Mouse (Mus musculus) erythroblast, embryonic 14.5 days (primary cell): Measurements from ENCODE around the gene Pla1a.

Source experiments
- GATA1 ChIP-seq: IDR thresholded peaks from 2 replicates; pipeline ENCODE4 v1.6.1; 2012; ENCODE audit warnings: low read length, inconsistent platforms, mixed read lengths
- TAL1 ChIP-seq: IDR thresholded peaks from 3 replicates; pipeline ENCODE4 v1.6.1; 2012; ENCODE audit warnings: low read length, inconsistent platforms, mixed read lengths

DNA sequence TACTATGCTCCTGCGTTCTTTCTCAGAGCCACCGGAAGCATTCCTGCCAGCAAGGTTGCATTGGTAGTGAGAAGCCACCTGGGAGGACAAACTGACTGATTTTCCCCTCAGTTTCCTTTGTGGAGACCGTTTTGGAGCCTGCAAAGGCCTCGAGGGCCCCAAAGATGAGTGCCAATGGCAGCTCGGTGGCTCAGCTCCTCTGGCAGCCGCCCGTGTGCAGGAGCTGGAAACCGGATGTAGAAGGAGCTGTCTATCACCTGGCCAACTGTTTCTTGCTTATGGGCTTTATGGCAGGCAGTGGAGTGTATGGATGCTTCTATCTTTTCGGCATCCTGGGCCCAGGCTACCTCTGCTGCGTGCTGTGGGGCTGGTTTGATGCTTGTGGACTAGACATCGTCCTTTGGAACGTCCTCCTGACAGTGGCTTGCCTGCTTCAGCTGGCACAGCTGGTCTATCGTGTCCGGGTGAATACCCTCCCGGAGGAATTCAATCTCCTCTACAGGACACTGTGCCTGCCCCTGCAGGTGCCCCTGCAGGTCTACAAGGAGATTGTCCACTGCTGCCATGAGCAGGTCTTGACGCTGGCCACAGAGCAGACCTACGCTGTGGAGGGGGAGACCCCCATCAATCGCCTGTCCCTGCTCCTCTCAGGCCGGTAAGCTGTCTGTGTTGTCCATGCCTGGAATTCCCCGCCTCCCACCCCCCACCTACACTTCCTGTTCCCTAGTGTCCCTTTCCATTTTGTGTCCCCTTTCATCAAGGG, 70.3 kb downstream of the Pla1a start:
- no peak for TF ChIP-seq GATA1
- no peak for TF ChIP-seq TAL1
